Mouse (Mus musculus) G1E-ER4 (cell line): ENCODE results near the gene Polk. TPM values are rescaled to one million over a fixed set of nuclear protein-coding genes. Genes with fewer than 3 reads are reported as not detected.

Experiments
- GATA1 ChIP-seq: IDR thresholded peaks from one replicate; pipeline ENCODE4 v1.8.0; 2012; ENCODE audit warnings: low read length, inconsistent platforms
- polyA plus RNA-seq: library from polyadenylated mRNA; stranded (reverse); fragments of >175 nt; gene quantifications from 2 replicates; pipeline ENCODE4 v1.2.3, GENCODE M21; 2012

The Polk gene
- polyA plus RNA-seq, 1 experiment = 0.41 TPM

GRCm38 (mm10) chr13:96454288-96454687 is 88.1 kb downstream of the Polk start:
- no peak for TF ChIP-seq GATA1

- TF ChIP-seq GATA1 = no peak
These were observed 89.8 kb downstream of the Polk start for GRCm38 (mm10) chr13:96452621-96453020.

- no peak for TF ChIP-seq GATA1
These were observed 90.8 kb downstream of the Polk start for GRCm38 (mm10) chr13:96451386-96452140.

- no peak for TF ChIP-seq GATA1
These were observed 91.5 kb downstream of the Polk start for GRCm38 (mm10) chr13:96450869-96451268.

- TF ChIP-seq GATA1 = no peak
These were observed 92.0 kb downstream of the Polk start for GRCm38 (mm10) chr13:96450205-96450856.

GRCm38 (mm10) chr13:96440436-96440835 is 101.9 kb downstream of the Polk start:
- no peak for TF ChIP-seq GATA1

GRCm38 (mm10) chr13:96436921-96437320 is 105.5 kb downstream of the Polk start:
- no peak for TF ChIP-seq GATA1

GRCm38 (mm10) chr13:96435793-96436192 is 106.6 kb downstream of the Polk start:
- TF ChIP-seq GATA1 = no peak

GRCm38 (mm10) chr13:96434899-96435331 is 107.5 kb downstream of the Polk start:
- no peak for TF ChIP-seq GATA1

GRCm38 (mm10) chr13:96433648-96434190 is 108.7 kb downstream of the Polk start:
- no peak for TF ChIP-seq GATA1

- TF ChIP-seq GATA1 = no peak
These were observed 109.3 kb downstream of the Polk start for GRCm38 (mm10) chr13:96433041-96433440.

GRCm38 (mm10) chr13:96432376-96432811 is 110.0 kb downstream of the Polk start:
- TF ChIP-seq GATA1 = no peak

- TF ChIP-seq GATA1 = no peak
These were observed 110.7 kb downstream of the Polk start for GRCm38 (mm10) chr13:96431595-96432156.

Other genes starting within 250 kb of the Polk start
- 10.0 and 15.3 TPM in 2 replicates for gene Poc5, start 154.3 kb downstream of the Polk start, polyA plus RNA-seq
- not detected in 2 replicates for gene Ankdd1b, start 71.4 kb downstream of the Polk start, polyA plus RNA-seq
- not detected in 2 replicates for gene Gm17622, start 51.8 kb downstream of the Polk start, polyA plus RNA-seq
- gene Col4a3bp, start within 50 bp of the Polk start, polyA plus RNA-seq = 27.4 and 34.7 TPM in 2 replicates
- gene Hmgcr, start 128.4 kb upstream of the Polk start, polyA plus RNA-seq = 17.5 and 20.0 TPM in 2 replicates
- gene Ankrd31, start 205.7 kb upstream of the Polk start, polyA plus RNA-seq = not detected in 2 replicates